Mouse (Mus musculus) heart, adult 18-20 months (tissue): ENCODE measurements around the gene Pde4d. TPM values are rescaled to one million over a fixed set of nuclear protein-coding genes. Genes with fewer than 3 reads are reported as not detected.

Experiments used
- DNase-seq, 2 experiments: peaks; one replicate each; pipeline ENCODE4 v3.0.0; 2021 to 2022; ENCODE audit warnings: mixed read lengths in 1 of 2
- microRNA-seq, 2 experiments: library from miRNA; unstranded; fragments of <30 nt; microRNA quantifications; one replicate each; pipeline ENCODE4 v1.2.0; 2022
- total RNA-seq, 2 experiments: library from RNA; stranded (reverse); gene quantifications; 2 replicates each; pipeline ENCODE4 v1.2.3; 2021

Gene Pde4d
- total RNA-seq, 2 experiments from 2014 or later, result 35.4 to 40.4 TPM

- no peak for DNase-seq
Measured at GRCm38 (mm10) chr13:109932688-109933087, 1482.9 kb downstream of the Pde4d start.

GRCm38 (mm10) chr13:109933554-109933953 is 1483.8 kb downstream of the Pde4d start:
- no peak for DNase-seq

GRCm38 (mm10) chr13:109936866-109937265 is 1487.1 kb downstream of the Pde4d start:
- DNase-seq, result no peak

- DNase-seq, result no peak
Measured at GRCm38 (mm10) chr13:109944822-109945551, 1495.2 kb downstream of the Pde4d start.

GRCm38 (mm10) chr13:109951466-109951865 is 1501.7 kb downstream of the Pde4d start:
- no peak for DNase-seq

- DNase-seq, result no peak
Measured at GRCm38 (mm10) chr13:109954189-109954588, 1504.4 kb downstream of the Pde4d start.

- DNase-seq, result no peak
Measured at GRCm38 (mm10) chr13:109957953-109958352, 1508.2 kb downstream of the Pde4d start.

GRCm38 (mm10) chr13:109982821-109983443 is 1533.2 kb downstream of the Pde4d start:
- no peak for DNase-seq

- peak; percentile 34 to 45 for DNase-seq
Measured at GRCm38 (mm10) chr13:109985411-109985810, 1535.7 kb downstream of the Pde4d start.

- DNase-seq, result peak; percentile 62 to 74
Measured at GRCm38 (mm10) chr13:109985892-109986291, 1536.1 kb downstream of the Pde4d start.

GRCm38 (mm10) chr13:109992775-109993505 is 1543.2 kb downstream of the Pde4d start:
- peak; percentile 73 to 83 for DNase-seq

- no peak for DNase-seq
Measured at GRCm38 (mm10) chr13:109994240-109994764, 1544.6 kb downstream of the Pde4d start.

GRCm38 (mm10) chr13:110002081-110002480 is 1552.3 kb downstream of the Pde4d start:
- no peak for DNase-seq

Small RNAs within 50 kb of the gene (microRNA-seq; reads per million reads assigned to microRNA genes)
- 0 reads per million in 2 experiments for gene Mir1904
- 27.3 to 44.0 reads per million in 2 experiments for gene Mir582

Other genes starting within 250 kb of the Pde4d start
- gene Elovl7, start 235.5 kb upstream of the Pde4d start, total RNA-seq, result under 1 TPM; 0.15 to 0.26 TPM
- under 1 TPM; 0.30 to 0.67 TPM for gene Depdc1b, start 133.6 kb upstream of the Pde4d start, total RNA-seq